Mouse (Mus musculus) lung, postnatal 10 days (tissue): ENCODE measurements around the gene Smim10l1.

Experiments used
- DNase-seq: peaks from one replicate; pipeline ENCODE4 v3.0.0; 2021

The Smim10l1 gene

GRCm38 (mm10) chr6:133104609-133104921 is at the start of gene Smim10l1:
Gene Smim10l1, plus strand, starts transcription at chr6:133104909.
- no peak for DNase-seq

GRCm38 (mm10) chr6:133055716-133056115 is 49.0 kb upstream of the Smim10l1 start, which contains the start of gene Tas2r140:
Gene Tas2r140, minus strand, starts transcription at chr6:133055816.
- no peak for DNase-seq

GRCm38 (mm10) chr6:133092226-133092625 is 12.5 kb upstream of the Smim10l1 start:
- no peak for DNase-seq

DNA sequence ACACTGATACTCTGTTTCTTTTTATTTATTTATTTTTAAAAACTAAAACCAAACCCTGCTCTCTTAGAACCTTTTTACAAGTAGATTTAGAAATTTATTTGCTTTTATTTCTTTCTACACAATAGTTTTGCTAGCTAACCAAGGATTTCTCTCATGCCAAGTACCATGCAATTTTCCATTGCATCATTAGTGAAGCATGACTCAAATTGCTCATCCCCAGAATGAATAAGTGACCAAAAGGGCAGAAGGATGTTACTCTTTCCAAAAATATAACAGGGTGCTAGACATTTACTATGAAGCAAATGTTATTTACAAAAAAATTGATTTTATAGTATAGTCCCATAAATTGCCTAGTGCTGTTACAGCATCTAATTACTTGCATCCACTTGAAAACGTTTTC is 2.3 kb upstream of the Smim10l1 start:
- DNase-seq: no peak

DNA sequence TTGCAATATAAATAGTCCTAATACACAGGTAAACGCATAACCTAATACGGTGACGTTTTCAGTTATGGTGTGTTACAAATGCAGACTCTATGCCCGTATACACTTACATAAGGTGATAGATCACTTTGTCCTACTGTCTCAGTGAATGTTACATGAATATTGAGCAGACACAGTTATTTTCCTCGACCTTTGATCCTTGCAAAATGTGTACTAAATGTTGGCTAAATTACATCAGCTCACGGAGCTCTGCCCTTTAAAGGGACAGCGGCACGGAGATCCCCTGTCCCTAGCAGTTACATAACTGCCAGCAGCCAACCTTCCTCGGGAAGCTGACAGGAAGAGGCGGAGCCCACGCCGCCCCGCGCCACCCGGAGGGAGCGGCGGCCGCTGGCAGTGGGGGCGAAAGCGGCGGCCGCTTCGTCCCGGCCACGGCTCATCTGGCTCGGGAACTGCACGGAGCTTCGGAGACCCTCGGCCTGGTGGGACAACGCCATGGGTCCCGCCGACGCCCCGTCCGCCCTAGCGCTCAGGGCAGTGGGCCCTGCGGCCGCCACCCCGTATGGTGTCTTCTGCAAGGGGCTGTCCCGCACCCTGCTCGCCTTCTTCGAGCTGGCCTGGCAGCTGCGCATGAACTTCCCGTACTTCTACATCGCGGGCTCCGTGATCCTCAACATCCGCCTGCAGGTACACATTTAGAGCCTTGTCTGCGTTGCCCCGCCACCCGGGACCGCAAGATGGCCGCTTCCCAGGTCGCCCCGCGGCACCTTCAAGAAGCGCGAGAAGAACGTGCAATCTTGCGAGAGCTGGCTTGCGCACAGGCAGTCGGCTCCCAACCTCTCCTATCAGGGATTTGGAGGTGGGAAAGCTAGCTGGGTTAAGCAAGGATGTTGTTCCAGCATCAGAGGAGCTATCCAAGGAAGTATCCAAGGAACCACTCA is 482 bp downstream of the Smim10l1 start:
- peak; percentile 95 for DNase-seq
